Mouse (Mus musculus): ENCODE results near the gene Khsrp. TPM values are rescaled to one million over a fixed set of nuclear protein-coding genes. Genes with fewer than 3 reads are reported as not detected.

Gene Khsrp
- 10 to 100 TPM; 17.4 to 36.4 (median 31.4) TPM for polyA plus RNA-seq (2017; shearing (Covaris generic))

GRCm38 (mm10) chr17:57030931-57031660 is at the start of gene Khsrp:
Gene Khsrp, minus strand, starts transcription at chr17:57031522.
- ATAC-seq: no peak

DNA sequence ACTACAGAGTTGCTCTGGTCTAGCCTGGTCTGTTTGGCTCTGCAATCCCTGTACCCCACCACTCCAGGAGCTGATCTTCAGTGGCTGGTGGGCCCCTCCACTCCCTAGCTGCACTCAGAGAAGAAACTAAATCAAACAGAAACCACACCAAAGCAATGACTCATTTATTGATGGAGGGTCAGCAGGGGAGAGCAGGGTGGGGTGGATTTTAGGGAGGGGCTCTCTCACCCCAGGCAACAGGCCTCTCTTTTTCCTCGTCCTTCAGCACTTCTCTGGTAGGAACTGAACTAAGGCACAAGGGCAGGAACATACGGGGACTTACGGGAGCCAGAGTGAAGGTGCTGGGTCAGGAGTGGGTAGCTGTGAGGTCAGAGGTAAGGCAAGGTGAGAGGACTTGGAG is 48.6 kb upstream of the Khsrp start:
- no peak for ATAC-seq

DNA sequence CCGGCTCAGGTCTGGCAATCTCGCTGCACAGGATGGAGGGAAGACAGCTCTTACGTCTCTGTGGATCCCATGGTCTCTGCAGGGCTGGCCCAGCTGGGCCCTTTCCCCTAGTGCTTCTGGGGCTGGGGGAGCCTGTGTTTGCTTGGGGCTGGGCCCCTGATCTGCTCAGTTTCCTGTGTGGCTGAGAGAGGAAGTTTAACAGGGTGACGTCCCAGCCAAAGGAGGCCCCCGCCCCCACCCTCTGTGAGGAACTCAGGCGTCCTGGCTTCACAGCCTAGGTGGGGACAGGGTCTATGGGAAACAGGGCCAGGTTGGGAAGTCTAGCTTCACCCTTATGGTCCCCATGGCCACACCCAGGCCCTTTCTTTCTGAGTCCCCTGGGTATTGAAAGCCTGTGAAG is 47.0 kb upstream of the Khsrp start, which contains the start of gene Dennd1c:
Gene Dennd1c (minus strand): TSS at position 179 of the 400 bp plus-strand sequence.
- peak; percentile 96 for ATAC-seq

DNA sequence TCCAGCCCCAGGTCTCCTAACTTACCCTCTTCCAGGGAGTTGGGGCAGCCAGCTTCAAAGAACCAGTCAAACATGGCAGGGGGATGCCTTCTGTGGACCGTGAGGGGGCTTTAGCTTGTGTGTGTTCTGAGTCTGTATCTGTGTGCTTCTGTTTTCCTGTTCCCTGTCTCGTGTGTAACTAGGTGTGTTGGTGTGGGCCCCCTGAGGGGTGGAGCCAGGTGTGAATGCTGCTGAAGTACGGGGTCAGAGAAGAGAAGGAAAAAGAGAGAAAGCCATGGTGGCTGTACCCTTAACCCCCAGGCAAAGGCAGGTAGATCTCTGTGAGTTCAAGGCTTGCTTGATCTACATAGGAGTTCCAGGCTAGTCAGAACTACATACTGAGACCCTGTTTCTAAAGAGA is 45.6 kb upstream of the Khsrp start:
- no peak for ATAC-seq

GRCm38 (mm10) chr17:57070699-57071098 is 39.4 kb upstream of the Khsrp start:
- ATAC-seq: no peak

- no peak for ATAC-seq
Measured at GRCm38 (mm10) chr17:57070272-57070671, 39.0 kb upstream of the Khsrp start.

GRCm38 (mm10) chr17:57066908-57067307 is 35.6 kb upstream of the Khsrp start:
- ATAC-seq: no peak

DNA sequence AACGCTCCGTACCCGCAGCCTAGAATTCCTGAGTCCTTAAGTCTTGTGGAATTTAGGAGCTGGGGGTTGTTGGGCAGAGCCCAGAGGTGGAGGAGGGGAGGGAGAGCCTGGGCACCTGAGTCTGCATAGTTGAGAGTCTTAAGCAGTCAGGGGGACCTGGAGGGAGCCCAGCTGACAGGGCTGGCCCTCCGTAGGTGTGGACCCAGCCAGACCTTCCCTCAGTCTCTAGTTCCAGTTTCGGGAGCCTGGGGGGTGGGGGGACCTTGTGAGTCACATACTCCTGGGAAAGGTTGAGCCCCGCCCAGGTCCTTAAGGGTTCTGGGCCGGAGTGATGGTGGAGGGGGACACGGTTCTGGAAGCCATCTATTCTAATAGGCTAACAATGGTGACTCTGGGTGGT is 31.7 kb upstream of the Khsrp start:
- no peak for ATAC-seq

- ATAC-seq: no peak
Measured at GRCm38 (mm10) chr17:57062548-57062947, 31.2 kb upstream of the Khsrp start.

GRCm38 (mm10) chr17:57062011-57062521 is 30.7 kb upstream of the Khsrp start:
- no peak for ATAC-seq

DNA sequence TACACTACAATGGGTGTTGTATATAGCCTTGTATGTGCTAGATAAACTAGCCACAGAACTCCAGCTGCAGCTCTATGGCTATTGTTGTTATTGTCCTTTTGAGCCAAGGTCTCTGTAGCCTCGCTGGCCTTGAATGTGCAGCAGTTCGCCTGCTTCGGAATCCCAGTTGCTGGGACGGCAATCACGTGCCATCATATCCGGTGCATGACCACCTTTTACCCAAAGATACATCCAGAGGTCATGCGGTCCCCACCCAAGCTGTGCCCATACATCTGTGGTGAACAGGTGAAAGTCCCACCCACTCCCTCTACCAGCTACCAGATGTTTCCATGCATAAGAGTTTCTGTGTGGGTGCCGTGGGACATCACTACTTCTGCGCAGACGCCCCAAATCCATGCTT is 29.7 kb upstream of the Khsrp start:
- peak; percentile 19 for ATAC-seq

DNA sequence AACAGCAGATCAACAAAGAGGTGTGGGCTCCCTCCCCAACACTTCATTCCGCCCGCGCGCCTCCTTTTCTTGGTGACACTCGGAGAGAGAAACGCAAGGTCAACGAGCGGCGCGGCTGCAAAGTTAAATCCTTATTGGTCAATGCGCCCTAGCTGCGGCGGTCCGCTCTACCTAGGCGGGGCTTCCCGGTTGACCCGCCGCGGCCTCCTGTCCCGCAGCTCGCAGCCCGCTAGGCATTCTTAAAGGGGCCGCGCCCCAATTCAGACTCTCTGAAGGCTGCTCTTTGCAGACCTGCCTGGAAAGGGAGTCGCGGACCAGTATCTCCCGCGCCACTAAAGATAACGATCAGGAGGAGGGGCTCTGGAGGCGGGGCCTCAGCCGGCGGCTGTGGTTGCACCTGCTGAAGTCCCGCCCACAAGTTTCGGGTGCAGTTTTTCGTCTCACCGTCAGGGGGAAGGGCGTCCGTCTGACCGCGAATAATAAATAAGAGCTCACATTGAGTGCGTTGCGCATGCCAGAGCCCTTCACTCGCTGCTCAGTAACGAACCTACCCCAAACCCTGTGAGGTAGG is 29.0 kb upstream of the Khsrp start:
- peak; percentile 82 for ATAC-seq

GRCm38 (mm10) chr17:57059486-57059977 is 28.2 kb upstream of the Khsrp start, which contains the start of gene Slc25a23:
Gene Slc25a23, minus strand, starts transcription at chr17:57059863.
- ATAC-seq: no peak

- ATAC-seq: no peak
Measured at GRCm38 (mm10) chr17:57058891-57059485, 27.7 kb upstream of the Khsrp start, which contains the start of gene Crb3. Gene Crb3, plus strand, starts transcription at chr17:57059105.

DNA sequence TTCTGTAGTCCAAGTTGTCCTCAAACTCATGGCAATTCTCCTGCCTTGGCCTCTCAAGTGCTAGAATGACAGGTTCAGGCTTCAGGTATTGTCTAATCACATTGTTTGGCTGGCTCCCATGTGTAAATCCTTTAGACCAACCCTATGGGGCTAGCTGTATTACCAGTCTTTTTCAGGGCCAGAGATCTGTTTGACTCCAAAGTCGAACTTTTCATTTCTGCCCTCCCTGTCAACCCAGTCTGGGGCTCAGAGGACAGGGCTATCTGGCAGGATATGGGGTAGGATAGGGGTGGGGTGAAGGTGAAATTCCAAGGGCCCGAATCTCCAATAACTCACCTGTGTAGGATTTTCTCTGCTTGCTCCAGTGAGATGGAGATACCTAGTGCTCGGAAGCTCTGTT is 24.9 kb upstream of the Khsrp start:
- no peak for ATAC-seq

DNA sequence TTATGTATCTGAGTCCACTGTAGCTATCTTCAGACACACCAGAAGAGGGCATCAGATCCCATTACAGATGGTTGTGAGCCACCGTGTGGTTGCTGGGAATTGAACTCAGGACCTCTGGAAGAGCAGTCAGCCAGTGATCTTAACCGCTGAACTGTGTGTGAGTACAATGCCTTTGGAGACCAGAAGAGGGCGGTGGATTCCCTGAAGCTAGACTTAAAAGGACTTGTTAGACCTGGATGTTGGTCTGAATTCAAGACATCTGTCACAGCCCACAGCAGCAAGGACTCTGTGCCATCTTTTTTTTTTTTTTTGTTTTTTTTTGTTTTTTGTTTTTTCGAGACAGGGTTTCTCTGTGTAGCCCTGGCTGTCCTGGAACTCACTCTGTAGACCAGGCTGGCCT is 20.4 kb upstream of the Khsrp start:
- peak; percentile 64 for ATAC-seq

GRCm38 (mm10) chr17:57048816-57049215 is 17.5 kb upstream of the Khsrp start:
- no peak for ATAC-seq

GRCm38 (mm10) chr17:57047406-57047805 is 16.1 kb upstream of the Khsrp start:
- no peak for ATAC-seq

DNA sequence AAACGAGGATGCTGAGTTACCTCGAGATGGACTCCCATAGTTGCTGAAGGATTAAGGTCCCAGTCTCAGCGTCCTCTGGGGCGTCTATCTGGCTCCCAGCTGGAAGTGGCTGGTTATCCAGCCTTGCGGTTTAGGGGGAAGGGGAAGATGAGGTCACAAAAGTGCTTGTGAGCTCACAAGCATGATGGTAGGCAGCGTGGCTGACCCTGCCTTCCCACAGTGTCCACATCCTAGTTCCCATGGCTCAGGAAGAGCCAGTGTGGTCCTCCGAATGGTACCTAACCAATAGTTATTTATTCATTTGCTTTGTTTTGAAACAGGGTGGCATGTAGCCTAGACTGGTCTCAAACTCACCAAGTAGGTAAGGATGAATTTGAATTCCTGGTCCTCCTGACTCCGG is 10.2 kb upstream of the Khsrp start, which contains the start of gene Slc25a41:
Gene Slc25a41 (minus strand): TSS at position 101 of the 400 bp plus-strand sequence.
- ATAC-seq: no peak

GRCm38 (mm10) chr17:57038978-57039377 is 7.7 kb upstream of the Khsrp start:
- no peak for ATAC-seq

GRCm38 (mm10) chr17:57032854-57033253 is 1.5 kb upstream of the Khsrp start:
- ATAC-seq: no peak

DNA sequence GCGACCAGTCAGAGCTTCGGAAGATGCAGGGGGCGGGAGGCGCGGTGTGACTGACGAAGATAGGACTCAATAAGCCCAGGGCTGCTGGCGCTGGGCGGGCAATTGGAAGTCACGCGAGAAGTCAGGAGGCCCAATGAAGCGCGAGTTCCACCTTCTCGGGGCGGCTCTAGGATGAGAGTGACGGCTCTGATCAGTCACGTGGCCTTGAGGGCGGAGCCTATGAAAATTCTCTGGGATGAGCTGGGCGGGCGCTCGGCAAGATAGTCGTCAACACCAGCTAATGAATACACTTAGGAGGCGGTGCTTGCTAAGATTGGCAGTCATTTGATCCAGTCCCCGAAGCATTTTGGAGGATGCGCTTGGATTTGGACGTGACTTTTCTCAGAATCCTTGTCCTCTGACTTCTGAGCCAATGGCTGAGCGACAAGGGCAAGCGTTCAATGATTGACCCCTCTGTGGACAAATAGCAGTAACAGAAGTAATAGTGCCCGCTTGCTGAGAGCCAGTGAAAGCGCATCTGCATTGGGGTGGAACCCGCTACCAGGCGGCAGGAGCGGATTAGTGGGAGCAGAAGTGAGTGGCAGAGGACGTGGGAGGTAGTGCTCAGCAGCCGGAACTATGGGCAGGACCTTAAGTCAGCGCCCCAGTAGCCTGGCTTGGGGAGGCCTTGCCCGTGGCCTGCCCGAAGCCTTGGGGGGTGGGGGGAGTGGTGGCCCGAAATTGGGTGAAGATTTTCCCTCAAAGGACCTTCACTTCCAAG is 519 bp upstream of the Khsrp start:
- ATAC-seq: peak; percentile 88

- no peak for ATAC-seq
Measured at GRCm38 (mm10) chr17:57029691-57030090, 1.6 kb downstream of the Khsrp start.
